Mouse (Mus musculus): ENCODE data around the gene Prss40. TPM values are rescaled to one million over a fixed set of nuclear protein-coding genes. Genes with fewer than 3 reads are reported as not detected.

The Prss40 gene
- not detected for total RNA-seq (2022)

DNA sequence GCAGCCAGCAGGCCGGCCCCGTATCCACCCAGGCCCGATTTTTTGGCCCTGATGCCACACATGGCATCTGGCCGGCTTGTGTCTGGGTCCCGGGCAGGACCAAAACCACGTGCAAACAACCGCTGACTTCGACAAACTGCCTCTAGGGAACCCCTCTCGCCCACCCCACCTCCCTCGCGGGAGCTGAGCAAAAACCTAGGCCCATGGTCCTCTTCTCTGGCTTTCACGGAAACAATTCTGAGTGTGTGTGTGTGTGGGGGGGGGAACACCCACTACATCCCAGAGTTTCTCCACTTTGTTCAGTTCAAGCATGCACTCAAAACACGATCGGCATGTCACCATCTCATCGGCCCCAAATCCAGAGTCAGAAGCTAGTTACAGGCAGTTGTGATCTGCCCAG, at the start of gene Prss40:
Gene Prss40 (minus strand): TSS at position 101 of the 400 bp plus-strand sequence.
- no peak for DNase-seq (ENCODE audit: low spot score in 2 of 2)

DNA sequence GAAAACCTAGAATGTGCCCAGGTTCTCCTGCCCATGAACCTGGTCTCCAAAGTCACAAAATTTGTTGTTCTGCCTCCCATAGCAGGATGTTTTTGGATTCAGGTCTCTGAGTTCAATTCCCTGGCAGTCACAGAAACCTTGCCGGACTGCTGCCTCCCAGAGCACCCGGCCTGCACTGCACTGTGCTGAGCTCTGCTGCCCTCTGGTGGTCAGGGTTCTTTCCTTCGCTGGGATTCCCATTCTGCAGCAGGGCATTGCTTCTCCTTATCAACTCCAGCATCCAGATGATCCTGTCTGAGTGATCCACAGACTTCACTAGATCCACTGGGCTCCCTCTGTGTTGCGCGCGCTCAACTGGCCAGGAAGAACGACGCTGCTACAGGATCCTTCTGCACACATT, 41.6 kb upstream of the Prss40 start:
- peak in 1 of 2 experiments; percentile 21 for DNase-seq (ENCODE audit: low spot score in 2 of 2)

DNA sequence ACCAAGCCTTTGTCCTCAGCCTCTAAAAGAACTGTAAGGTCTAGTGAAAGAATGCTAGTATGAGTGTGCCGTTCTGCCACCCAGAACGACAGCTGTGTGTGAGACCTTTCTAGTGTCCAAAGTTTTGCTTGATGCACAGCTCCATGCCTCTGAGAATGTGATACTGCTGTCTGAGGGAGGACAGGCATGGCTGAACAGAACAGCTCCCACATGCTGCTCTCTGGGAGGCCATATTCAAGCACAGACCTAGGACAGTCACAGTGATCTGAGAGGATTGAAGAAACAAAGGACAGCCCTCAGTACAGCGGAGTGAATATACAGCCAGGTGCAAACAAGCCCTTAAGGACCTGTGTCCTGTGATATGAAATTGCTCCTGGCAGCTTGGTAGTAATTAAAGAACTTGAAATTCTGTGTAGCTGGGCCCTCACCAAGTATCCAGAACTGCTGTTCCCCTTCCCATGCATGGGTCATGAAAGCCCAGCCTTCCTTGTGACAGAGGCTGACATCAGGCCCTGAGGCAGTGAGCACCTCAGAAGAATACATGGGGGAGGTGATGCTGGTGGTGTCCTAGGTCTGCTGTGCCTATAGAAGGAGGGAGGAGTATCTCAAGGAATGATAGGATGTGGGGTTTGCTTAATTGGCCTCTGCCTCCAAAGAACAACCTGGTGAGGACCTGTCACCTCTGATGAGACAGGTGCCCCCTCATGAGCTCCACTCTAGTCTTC, 40.7 kb upstream of the Prss40 start:
- DNase-seq (ENCODE audit: low spot score in 2 of 2): no peak

DNA sequence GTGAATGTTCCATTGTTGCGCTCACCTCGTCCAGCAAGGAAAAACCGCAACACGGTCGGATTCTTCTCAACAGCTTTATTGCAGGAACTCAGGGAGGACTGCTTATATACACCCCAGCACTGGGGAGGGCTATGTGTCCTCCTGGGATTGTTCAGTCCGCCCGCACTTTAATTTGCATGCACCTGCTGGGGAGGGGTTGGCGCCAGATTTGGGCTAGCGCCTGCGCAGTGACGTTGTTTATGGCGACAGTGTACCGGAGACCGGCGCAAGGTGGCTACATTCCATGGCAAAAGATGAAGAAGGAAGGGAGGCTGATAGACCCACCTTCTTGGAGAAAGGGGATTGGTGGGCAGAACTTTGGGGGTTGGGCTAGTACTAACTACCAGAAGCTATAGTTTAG, 39.3 kb upstream of the Prss40 start:
- no peak for DNase-seq (ENCODE audit: low spot score in 2 of 2)

DNA sequence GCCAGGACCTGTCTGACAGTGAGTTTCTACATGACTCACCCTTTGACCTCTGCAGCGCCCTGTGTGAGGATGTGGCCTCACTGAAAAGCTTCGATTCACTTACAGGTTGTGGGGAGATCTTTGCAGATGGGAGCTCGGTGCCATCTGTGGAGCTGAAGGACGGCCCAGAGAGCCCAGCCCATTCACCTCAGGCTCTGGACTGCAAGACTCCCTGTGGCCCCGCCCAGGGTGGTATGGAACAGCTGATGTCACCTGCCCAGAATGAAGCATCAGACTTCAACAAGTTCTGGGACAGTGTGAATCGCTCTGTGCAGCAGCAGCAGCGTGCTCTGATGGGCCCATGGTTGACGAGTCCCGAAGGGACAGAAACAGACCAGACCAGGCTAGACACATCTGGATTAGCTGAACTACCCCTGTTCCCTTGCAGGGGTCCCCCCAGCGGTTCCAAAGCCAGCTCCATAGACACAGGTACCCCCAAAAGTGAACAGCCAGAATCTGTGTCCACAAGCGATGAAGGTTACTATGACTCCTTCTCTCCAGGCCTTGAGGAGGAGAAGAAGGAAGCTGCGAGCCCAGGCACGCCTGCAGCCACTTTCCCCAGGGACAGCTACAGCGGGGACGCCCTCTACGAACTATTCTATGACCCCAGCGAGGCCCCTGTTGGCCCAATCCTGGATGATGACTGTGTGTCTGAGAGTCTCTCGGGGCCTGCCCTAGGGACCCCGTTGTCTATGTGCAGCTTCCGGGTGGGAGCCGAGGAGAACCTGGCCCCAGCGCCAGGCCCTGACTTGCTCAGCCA, 26.8 kb upstream of the Prss40 start:
- no peak for DNase-seq (ENCODE audit: low spot score in 2 of 2)

DNA sequence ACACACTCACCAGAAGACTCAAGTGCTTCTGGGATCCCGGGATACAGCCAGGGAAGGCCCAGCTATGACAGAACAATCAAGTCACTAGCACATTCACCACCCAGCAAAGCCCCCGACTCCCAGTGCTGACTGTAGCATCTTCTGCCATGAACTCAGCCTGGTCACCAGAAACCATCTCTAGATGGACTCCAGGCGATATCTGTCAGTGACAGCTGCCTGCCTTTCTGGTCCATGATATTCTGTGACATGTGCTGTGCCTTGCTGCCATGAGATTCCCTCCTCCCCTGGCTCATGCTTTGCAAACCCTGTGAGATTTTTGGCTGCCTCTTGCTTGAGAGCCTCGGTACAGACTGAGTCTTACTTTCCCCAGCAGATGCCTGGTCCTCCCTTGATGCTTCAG, 24.0 kb upstream of the Prss40 start:
- DNase-seq (ENCODE audit: low spot score in 2 of 2): no peak

DNA sequence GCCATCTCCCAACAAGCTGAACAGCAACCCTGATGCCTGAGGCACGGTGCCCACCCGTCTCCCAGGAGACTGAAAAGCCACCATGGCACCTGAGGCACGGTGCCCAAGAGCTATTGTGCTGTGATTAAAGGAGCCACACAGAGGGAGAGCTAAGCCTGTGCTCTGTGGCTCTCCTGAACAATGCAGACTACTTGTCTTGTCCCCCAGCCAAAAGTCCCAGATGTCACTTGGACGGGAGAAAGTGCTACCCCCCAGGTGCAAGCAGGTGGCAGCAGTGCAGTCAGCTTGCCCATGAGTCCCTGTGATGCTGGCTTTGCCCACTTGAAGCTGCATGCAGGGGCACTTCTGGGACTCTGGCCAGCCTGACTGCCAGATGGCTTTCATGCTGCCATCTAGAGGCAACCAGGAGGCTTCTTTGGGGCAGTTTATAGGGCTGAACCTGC, 23.1 kb upstream of the Prss40 start:
- peak; percentile 22 to 74 for DNase-seq (ENCODE audit: low spot score in 2 of 2)

DNA sequence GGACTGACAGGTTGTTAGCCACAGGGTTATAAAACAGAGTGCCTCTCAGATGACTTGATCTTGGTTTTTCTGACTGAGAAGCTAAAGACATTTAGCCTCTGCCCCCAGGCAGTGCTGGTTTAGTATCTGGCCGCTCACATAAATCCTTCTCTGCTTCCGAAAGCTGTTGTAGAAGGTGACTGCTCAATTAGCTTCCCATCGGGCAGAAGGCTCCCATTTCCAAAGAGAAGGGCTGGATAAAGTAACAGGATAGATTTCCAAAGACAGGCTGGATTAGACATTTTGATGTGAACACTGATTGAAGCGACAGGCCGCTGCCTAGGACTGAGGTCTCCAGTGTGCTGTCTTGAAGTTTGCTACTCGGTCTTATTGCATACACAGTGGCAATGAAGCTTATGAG, 21.5 kb upstream of the Prss40 start:
- no peak for DNase-seq (ENCODE audit: low spot score in 2 of 2)

DNA sequence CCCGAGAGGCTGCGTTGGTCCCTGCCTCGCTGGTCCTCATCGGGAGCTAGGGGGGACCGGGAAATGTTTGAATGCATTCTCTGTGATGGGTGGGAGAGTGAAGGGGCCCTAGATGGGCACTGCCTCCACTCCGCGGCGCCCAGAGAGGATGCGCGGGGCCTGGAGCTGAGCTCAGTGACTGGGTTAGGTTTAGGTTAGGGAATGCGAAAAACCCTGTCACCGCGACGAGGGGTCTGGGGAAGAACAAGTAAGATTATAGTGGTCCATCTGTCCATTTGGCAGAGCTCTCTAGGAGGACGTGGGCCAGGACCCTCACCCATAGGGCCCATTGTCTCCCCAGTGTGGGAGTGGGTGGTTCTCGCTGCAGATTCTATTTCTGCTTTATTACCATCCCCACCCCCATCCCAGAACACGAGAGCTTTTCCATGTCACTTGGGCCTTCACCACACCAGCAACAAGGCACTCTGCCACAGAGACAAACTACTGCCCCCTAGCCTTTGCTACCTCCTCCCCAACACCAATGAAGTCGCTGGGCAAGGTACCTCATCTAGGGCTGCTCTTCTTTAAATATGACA, 19.1 kb upstream of the Prss40 start:
- peak; percentile 41 to 47 for DNase-seq (ENCODE audit: low spot score in 2 of 2)

DNA sequence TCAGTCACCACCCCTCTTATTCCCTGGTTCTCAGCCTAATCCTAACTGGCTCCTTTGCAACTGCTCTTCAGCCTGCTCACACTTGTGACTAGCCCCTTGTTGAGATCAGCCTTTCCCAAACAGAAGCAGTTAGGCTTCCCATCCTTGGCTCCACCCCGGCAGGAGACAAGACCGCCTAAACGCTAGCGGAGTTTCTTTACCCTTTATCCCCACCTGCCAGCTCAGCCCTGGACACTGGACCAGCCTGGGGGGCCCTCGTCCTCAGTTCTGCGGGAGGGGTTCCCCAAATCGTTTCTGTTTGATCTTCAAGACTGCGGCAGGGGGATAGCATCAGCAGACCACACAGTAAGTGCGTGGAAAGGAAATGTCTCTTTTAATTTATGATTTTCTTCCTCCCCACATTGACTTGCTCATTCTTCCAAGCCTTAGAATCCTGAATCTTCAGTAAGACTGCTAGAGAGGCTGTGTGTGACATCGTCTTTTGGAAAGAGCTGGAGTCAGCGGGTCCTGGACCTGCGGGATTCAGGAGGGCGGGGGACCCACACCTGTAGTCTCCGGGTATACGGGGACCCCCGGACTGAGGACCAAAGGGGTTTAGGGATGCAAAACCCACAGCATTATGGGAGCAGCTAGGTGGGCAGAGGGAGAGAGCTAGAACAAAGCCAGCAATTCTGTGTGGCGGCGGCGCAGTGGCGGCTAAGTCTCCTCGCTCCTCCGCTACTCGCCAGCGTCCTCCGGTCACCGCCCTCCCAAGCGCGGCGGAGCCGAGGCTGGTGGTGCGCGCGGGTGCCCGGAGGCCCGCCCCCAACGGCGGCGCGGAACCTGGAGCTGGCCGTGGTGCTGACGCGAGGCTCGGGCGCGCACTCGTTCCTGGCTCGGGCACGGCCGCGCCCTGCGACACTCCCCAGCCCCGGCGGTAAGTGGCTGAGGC, 18.4 kb upstream of the Prss40 start, which contains the start of gene Amer3:
Gene Amer3 (plus strand): TSS at position 807 of the 931 bp plus-strand sequence.
- peak; percentile 56 to 81 for DNase-seq (ENCODE audit: low spot score in 2 of 2)

DNA sequence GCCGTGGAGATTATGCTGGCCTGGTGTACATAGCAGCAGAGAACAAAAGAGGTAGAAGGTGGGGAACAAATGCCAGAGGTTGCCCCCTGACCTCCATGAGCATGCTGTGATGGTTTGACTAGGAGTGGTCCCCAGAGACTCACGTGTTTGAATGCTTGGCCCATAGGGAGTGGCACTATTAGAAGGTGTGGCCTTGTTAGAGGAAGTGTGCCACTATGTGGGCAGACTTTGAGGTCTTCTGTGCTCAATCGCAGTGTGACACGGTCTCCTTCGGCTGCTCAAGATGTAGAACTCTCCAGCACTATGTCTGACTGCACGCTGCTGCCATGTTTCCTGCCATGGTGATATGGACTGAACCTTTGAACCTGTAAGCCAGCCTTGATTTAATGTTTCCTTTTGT, 12.5 kb upstream of the Prss40 start:
- no peak for DNase-seq (ENCODE audit: low spot score in 2 of 2)

DNA sequence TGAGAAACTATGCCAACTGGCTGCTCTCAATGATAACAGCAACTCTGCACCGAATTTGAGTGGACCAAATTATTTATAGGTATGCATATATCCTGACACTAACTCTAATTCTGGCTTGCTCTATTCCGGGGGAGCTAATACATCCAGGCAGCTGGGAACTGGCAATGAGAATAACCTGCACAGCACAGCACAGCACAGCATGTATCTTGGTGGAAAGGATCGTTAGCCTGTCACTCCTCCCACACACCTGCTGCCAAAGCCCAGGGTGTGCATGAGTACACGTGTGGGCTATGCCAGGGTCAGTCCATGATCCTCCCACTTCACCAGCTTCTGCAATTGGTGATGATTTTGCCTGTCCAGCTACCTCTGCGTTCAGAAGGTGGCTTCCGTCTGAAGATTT, 10.7 kb upstream of the Prss40 start:
- peak in 1 of 2 experiments; percentile 73 for DNase-seq (ENCODE audit: low spot score in 2 of 2)

DNA sequence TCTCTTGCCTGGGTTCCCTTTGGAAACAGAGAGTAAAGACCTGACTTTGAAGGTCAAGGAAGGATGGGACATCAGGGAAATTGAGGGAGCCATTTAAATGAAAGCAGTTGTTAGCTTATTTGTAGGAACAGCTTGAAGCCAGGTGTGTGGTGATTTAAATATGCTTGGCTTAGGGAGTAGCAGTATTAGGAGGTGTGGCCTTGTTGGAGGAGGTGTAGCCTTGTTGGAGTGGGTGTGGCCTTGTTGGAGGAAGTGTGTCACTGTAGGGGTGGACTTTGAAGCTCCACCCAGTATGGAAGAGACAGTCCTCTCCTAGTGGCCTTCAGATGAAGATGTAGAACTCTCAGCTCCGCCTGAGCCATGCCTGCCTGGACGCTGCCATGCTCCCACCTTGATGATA, 9.1 kb upstream of the Prss40 start:
- no peak for DNase-seq (ENCODE audit: low spot score in 2 of 2)

DNA sequence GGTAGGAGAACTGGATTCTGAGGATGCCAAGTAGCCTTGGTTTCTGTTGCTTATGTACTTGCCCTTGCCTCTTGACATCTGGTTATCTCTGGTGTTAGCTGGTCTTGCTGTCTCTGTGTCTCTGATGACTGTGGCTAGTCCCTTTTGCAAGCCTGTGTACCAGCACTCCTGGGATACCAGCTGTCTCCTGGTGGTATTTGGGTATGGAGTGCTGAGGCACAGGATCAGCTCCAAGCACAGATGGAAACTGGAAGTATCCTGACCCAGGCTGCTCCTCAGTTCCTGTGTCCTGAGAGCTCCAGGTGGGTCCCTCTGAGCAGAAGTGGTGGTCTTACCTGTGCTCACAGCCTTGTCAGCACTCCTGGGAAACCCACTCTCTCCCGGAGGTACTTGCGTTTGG, 7.4 kb upstream of the Prss40 start:
- no peak for DNase-seq (ENCODE audit: low spot score in 2 of 2)

DNA sequence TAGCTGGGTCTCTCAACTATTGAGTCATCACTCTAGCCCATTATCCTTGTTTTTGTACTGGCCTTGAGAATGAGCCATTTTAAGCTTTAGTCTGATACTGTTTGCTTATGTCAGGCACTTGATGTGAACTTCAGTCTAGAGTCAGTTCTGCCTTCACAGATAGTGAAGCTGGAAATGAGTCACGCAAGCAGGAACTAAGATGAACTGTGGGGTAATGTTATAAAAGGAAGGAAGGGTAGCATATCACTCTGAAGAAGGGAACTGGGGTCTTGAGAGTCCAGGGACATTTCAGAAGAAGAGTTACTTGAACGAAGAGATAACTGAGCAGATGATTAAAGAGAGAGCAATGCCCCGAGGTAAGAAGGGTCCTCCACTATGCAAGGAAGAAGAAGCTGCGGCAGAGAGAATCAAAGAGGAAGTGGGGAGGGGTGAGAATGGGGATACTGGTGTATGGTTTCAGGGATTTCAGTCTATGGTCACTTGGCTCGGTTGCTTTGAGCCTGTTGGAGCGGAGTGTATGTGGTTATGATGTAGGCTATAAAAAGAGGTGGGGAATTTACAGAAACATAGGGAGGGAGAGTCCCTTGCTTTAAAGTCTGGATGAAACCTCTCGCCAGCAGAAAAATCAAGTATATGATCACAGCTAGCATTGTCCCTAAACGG, 3.8 kb upstream of the Prss40 start:
- no peak for DNase-seq (ENCODE audit: low spot score in 2 of 2)

DNA sequence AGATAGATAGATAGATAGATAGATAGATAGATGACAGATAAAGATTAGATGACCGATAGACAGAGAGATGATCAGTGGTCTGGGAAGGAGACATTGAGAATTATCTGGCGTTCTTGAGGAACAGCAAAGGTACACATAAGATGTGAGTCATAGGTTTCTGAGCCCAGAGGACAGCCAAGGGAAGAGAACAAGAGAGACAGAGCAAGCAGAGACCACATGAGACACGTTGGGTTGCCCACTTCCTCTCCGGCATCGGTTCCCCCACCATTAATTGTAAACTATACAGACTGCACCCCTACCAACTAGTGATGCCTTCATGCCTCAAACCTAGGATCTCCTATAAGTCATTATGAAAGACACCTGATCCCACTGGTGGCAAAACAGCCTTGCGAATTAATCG, 6.5 kb downstream of the Prss40 start:
- DNase-seq (ENCODE audit: low spot score in 2 of 2): no peak

DNA sequence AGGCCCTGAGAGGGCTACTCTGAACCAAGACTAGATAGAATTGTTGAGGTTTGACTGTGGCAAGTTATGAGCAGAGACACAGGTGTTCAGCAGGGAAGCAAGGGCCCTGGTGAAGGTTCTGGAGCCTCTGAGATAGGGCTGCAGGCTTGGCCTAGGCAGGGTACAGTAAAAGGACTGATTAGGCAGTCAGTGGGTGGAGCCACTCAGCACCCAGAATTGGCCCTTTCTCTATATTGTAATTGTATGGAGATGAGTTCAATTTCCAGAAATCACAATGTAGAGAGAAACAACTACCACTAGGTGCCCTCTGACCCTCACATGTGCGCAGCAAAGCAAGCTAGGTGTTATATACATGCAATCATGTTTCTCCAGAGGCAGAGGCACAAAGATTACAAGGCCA, 7.1 kb downstream of the Prss40 start:
- no peak for DNase-seq (ENCODE audit: low spot score in 2 of 2)

DNA sequence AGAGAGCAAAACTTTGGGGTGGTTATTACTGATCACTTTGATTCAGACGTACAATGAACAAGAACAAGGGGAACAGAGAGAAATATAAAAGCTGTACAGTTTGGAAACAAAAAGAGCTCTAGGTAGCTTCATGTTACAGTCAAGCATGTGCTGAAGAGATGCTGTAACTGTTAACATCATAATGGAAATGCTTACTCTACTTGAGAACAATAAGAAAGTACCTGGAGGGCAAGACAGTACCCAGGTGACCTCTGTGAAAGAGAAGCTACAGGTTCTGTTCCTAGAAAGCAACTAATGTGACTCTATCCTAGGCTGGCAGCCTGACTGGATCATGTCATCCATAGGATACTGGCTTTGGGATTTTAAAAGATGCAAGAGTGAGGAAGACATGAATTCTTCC, 13.7 kb downstream of the Prss40 start:
- no peak for DNase-seq (ENCODE audit: low spot score in 2 of 2)

DNA sequence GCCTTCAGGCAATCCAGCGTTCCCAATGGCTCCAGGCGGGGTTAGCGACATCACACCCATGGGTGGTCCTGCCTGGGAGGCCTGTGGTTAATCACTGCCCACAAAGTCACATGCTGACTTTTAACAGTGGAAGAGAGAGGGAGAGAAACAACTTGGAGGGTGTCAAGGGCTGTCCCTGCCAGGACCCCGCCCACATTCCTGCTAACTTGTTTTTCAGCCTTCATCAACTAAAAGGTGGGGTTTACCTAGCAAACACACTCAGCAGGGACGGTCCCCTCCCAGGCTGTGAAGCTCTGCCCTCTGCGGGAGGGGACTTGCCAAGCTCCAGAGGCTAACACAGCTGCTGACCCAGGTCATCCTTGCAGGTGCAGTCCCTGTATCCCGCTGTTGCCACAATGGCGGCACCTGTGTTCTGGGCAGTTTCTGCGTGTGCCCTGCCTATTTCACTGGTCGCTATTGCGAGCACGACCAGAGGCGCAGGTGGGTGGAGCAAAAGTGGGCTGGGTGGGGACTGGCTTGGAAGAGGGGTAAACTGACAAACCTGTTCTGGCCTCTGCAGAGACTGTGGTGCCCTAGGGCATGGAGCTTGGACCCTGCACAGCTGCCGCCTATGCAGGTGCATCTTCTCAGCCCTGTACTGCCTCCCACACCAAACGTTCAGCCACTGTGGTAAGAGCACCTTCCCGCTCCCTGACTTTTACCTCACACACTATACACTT, 23.8 kb downstream of the Prss40 start:
- no peak for DNase-seq (ENCODE audit: low spot score in 2 of 2)

DNA sequence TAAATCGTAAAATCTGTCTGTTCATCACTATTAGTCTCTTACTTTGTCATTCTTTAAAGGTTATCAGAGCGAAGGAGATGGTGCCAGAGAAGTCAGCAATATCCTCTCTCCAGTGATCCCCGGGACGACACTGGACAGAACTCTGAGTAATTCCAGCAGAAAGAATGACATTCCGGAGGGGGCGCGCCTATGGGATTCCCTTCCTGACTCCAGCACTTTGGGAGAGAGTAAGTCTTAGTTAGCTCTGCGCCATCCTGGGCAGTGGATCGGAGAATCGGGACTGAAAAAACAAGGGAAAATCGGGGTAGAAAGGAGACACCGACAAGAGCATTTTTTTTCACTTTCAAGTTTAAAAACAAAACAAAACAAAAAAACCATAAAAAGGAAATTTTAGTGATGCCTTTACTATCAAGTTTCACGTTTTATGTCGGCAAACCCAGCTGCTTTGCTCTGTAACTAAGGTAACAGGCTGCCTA, 24.4 kb downstream of the Prss40 start:
- DNase-seq (ENCODE audit: low spot score in 2 of 2): no peak

Measured in left cerebral cortex, adult 8-10 months (tissue).